Comparison of ENCODE assay signal across 10 mouse cellular contexts in the genomic region with DNA sequence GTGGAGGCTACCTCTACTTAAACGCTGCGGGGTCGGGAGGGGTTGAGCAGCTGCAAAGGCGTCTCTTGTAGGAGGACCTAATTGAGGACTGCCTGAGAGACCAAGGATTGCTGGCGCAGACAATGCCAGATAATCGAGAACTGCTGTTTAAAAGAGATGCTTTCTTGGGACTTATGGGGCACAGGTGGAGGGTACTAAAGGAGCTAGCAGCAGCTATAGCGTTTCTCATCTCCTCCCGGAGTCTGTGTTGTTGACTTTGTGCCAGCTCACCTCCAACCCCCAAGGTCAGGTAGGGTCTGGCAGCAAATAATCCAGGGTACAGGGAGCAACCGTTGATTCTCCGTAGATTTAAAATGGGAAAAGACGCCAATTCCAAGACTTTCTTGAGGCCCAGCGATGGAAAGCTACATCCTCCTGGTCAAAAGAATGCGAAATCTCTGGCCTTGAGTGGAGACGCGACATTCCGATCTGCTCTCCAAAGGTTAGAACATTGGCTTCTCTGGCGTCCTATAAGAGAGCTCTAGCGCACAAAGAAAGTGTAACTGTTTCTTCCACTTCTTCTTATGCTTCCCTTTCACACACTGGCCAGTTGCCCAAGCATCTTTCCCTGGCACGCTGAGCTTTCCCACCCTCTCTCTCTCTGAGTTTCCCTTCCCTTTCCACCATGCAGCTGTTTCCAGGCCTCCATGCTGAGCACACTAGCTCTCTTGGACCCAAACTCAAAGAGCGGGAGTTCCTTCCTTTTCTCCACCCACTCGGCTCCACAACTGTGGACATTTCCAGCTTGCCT.
DNase-seq lines count a peak whose midpoint lies in the region; ATAC-seq and TF ChIP-seq lines count a peak whose summit lies in the region.
"Had no signal": no experiment of that assay in that cellular context is flagged by ENCODE, and none has a peak within 500 bp of the region (broad histone marks: within the 10 kb centered on the region; RNA-seq: fewer than 3 reads in every experiment).

No protein-coding gene starts in this region.

- H3K4me3 ChIP-seq in kidney, embryonic 16.5 days (ENCODE audit: low read length), result no peak overlapping the region
- no peak overlapping the region for H3K4me3 ChIP-seq in liver, postnatal 0 days (ENCODE audit: low read depth, low read length)
- H3K4me3 ChIP-seq in hindbrain, embryonic 16.5 days (ENCODE audit: low read length), result no peak overlapping the region
- H3K4me3 ChIP-seq: heart, embryonic 15.5 days; liver, embryonic 13.5 days; myocyte had no signal

- no peak overlapping the region for H3K4me2 ChIP-seq in kidney, embryonic 16.5 days (replicated peaks; ENCODE audit: low read depth, low read length)
- H3K4me2 ChIP-seq in liver, postnatal 0 days (ENCODE audit: low read depth, low read length), result no peak overlapping the region
- no peak overlapping the region for H3K4me2 ChIP-seq in hindbrain, embryonic 16.5 days (ENCODE audit: low read length)
- H3K4me2 ChIP-seq: heart, embryonic 15.5 days; liver, embryonic 13.5 days had no signal

- no peak overlapping the region for H3K9ac ChIP-seq in kidney, embryonic 16.5 days (replicated peaks; ENCODE audit: low read length)
- no peak overlapping the region for H3K9ac ChIP-seq in liver, postnatal 0 days (replicated peaks)
- no peak overlapping the region for H3K9ac ChIP-seq in hindbrain, embryonic 16.5 days (ENCODE audit: low read depth, low read length)
- H3K9ac ChIP-seq: heart, embryonic 15.5 days; liver, embryonic 13.5 days had no signal

- no peaks in the 10 kb centered on the region for H3K9me3 ChIP-seq in kidney, embryonic 16.5 days (ENCODE audit: low read length)
- no peaks in the 10 kb centered on the region for H3K9me3 ChIP-seq in liver, postnatal 0 days (ENCODE audit: low read length)
- no peaks in the 10 kb centered on the region for H3K9me3 ChIP-seq in hindbrain, embryonic 16.5 days (ENCODE audit: control insufficient read depth, low read length)
- H3K9me3 ChIP-seq: heart, embryonic 15.5 days; liver, embryonic 13.5 days had no signal

- no peak overlapping the region for H3K27ac ChIP-seq in kidney, embryonic 16.5 days (ENCODE audit: low read length)
- H3K27ac ChIP-seq in liver, postnatal 0 days (ENCODE audit: low read depth), result no peak overlapping the region
- H3K27ac ChIP-seq in hindbrain, embryonic 16.5 days (ENCODE audit: low read depth, low read length), result no peak overlapping the region
- H3K27ac ChIP-seq: heart, embryonic 15.5 days; liver, embryonic 13.5 days had no signal

- no peak for ATAC-seq in kidney, embryonic 16.5 days (ENCODE audit: low FRiP score, low TSS enrichment)
- ATAC-seq in liver, postnatal 0 days, result no peak
- ATAC-seq in hindbrain, embryonic 16.5 days, result no peak

- intact Hi-C loops in heart, postnatal 25 days (cut with DNase I), result no loop called here

- H3K4me1 ChIP-seq in kidney, embryonic 16.5 days (ENCODE audit: insufficient read depth, low read length), result no peaks in the 10 kb centered on the region
- H3K4me1 ChIP-seq in liver, postnatal 0 days (ENCODE audit: insufficient read depth), result no peaks in the 10 kb centered on the region
- H3K4me1 ChIP-seq in hindbrain, embryonic 16.5 days (ENCODE audit: control insufficient read depth, insufficient read depth, low read depth, low read length), result no peaks in the 10 kb centered on the region
- H3K4me1 ChIP-seq: heart, embryonic 15.5 days had no signal

- H3K36me3 ChIP-seq in kidney, embryonic 16.5 days (ENCODE audit: insufficient read depth, low read length), result no peaks in the 10 kb centered on the region
- no peaks in the 10 kb centered on the region for H3K36me3 ChIP-seq in liver, postnatal 0 days (replicated peaks; ENCODE audit: insufficient read depth, low read length)
- no peaks in the 10 kb centered on the region for H3K36me3 ChIP-seq in hindbrain, embryonic 16.5 days (ENCODE audit: control insufficient read depth, insufficient read depth, low read length)
- H3K36me3 ChIP-seq: heart, embryonic 15.5 days; liver, embryonic 13.5 days had no signal

- TF ChIP-seq CTCF in liver, postnatal 0 days (IDR thresholded peaks at IDR 0.05; ENCODE audit: low read depth), result no peak

- peak; percentile 11 to 17 for DNase-seq in kidney, postnatal 4 days
- DNase-seq in gastrocnemius, postnatal 10 days, result peak; percentile 56
- DNase-seq in heart, postnatal 25 days (ENCODE audit: low spot score), result peak; percentile 56
- DNase-seq in right cerebral cortex, postnatal 14 days, result peak; percentile 35
- DNase-seq in liver, postnatal 0 days, result no peak
- DNase-seq: liver, embryonic 13.5 days had no signal

- 90% methylated on average over 21 of the region's 21 CpGs for WGBS in kidney, embryonic 16.5 days
- WGBS in liver, postnatal 0 days (ENCODE audit: insufficient replicate concordance), result 83% methylated on average over 21 of the region's 21 CpGs
- 92% methylated on average over 21 of the region's 21 CpGs for WGBS in hindbrain, embryonic 16.5 days

- H3K27me3 ChIP-seq in kidney, embryonic 16.5 days (ENCODE audit: insufficient read depth, low read length), result no peaks in the 10 kb centered on the region
- H3K27me3 ChIP-seq in liver, postnatal 0 days (ENCODE audit: insufficient read depth, low read length), result no peaks in the 10 kb centered on the region
- no peaks in the 10 kb centered on the region for H3K27me3 ChIP-seq in hindbrain, embryonic 16.5 days (replicated peaks; ENCODE audit: control insufficient read depth, insufficient read depth, low read length)
- H3K27me3 ChIP-seq: heart, embryonic 15.5 days had no signal

- no peak for TF ChIP-seq EP300 in liver, postnatal 0 days (IDR thresholded peaks at IDR 0.05; ENCODE audit: low read depth)
